Mouse (Mus musculus): ENCODE measurements at regions not wholly inside any gene's neighbourhood (a gene's known extent, or its start where the extent isn't known, plus 50 kb on each side); places are given as distances from the start of the nearest gene placed in this dataset.

- no peak for TF ChIP-seq CTCF (conservative IDR thresholded peaks at IDR 0.05; ENCODE audit: insufficient read depth, insufficient read length, low read depth, low read length)
- TF ChIP-seq POLR2A (IDR thresholded peaks at IDR 0.05; ENCODE audit: low read depth, low read length) = no peak
These were observed 73.8 kb downstream of the Ephb3 start for GRCm38 (mm10) chr16:21278387-21278786.
